Mouse (Mus musculus): Measurements from ENCODE around the gene Sgk2. TPM values are rescaled to one million over a fixed set of nuclear protein-coding genes. Genes with fewer than 3 reads are reported as not detected.

Gene Sgk2
- total RNA-seq, 2 experiments from 2014 or later = not detected

GRCm38 (mm10) chr2:162991394-162992083 lies 4.4 kb downstream of the Sgk2 start:
- DNase-seq = no peak

- DNase-seq = no peak
Measured at GRCm38 (mm10) chr2:162992084-162992437, 4.9 kb downstream of the Sgk2 start.

DNA sequence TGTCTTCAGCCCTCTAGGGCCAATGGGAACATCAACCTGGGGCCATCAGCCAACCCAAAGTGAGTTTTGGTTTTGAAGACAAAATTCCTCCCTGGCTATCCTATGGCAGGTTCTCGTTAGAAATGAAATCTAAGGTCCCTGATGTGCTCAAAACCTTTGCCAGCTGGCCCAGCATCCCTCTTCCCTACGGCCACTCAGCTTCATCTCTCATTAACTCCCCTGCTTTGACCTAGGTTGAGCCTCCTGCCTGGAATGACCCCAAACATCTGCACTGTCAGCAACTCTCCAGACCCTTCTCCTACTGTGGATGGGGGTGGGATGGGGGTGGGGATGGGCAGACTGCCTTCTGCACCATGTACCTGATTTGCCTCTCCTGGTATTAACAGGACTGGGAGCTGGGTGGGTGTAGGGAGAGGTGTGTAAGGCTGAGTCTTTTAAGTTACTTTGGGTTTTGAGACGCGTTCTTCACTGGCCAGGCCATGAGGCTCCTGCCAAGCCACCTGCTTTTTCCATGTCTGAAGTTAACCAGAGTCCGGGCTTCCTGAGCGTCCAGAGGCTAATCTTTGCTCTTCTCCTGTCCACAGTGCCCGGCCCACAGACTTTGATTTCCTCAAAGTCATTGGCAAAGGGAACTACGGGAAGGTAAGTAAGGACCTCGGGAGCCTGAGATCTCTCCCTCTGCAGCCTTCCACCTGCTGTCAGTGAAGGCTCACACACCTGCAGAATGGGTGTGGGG lies 6.9 kb downstream of the Sgk2 start:
- DNase-seq = no peak

- DNase-seq = peak; percentile 44 to 84
Measured at GRCm38 (mm10) chr2:162998528-162999230, 11.5 kb downstream of the Sgk2 start.

DNA sequence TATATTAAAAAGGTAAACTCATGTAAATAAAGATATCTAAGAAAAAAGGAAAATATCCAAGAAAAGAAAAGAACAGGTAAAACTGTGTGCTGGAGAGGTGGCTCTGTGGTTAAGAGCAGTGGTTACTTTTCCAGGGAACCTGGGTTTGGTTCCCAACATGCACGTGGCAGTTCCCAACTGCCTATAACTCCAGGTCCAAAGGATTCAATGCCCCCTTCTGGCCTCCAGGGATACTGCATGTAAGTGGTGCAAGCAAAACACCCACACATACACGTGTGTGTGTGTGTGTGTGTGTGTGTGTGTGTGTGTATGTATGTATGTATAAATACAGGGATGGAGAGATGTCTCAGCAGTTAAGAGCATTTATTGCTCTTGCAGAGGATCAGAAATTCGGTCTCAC lies 12.6 kb downstream of the Sgk2 start:
- peak; percentile 21 to 33 for DNase-seq

GRCm38 (mm10) chr2:163001071-163001470 lies 13.9 kb downstream of the Sgk2 start:
- DNase-seq = no peak

- no peak for DNase-seq
Measured at GRCm38 (mm10) chr2:163007299-163007698, 20.2 kb downstream of the Sgk2 start.

DNA sequence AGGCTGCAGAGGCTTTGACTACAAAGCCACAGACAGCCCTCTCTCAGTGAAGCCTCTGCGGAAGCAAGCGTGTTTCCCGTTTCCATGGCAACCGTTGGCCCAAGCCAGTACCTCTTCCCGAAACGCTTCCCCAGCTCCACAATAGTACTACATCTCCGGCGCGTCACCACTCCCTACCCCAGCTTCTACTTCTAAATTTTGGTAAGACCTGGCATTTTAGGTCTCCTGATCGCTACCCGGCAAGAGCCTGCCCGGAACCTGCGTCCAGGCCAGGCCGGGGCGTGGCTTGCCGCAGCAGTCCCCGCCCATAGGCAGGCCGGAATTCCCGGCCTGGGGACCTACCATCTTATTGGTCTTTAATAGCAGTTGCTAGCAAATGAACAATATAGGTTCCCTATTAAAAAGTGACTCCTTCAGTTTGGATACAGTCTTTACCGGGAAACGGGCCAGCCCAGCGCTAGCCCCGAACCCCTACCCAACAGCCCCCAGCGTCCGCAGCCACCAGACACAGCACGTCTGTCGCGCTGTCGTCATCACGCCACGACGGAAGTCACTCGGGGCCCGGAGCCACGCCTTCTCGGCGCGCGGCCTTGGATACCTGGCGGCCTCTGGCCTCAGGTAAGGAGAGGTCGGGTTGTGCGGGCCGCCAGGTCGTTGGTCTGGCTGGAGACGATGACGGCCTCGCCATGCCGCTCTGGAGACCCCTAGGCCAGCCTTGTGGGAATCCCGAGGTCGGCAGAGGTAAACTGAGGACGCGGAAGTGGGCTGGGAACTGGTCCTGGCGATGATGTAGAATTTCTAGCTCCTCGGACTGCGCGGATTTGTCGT lies 30.0 kb downstream of the Sgk2 start, which contains the start of gene Ift52:
TSS of gene Ift52 (plus strand) at position 439 of the 828 bp plus-strand sequence.
- peak; percentile 91 to 96 for DNase-seq

DNA sequence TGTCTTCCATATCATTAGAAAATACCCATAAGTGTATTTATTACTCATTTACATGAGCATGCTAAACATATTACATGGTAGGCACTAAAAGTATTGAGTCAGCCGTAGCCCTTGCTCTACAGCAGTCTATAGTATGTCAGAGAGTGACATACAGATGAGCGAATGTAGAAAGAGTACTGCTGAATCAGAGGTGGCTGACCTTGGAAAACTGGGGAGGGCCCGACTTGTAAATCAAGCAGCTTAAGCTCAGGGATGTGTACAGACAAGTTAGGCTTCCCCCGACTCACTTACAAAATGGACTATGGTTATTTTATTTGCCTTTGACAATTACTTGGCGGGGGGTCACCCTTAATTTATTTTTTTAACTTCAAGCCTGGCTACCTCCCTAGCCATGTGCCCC lies 44.2 kb downstream of the Sgk2 start:
- no peak for DNase-seq

DNA sequence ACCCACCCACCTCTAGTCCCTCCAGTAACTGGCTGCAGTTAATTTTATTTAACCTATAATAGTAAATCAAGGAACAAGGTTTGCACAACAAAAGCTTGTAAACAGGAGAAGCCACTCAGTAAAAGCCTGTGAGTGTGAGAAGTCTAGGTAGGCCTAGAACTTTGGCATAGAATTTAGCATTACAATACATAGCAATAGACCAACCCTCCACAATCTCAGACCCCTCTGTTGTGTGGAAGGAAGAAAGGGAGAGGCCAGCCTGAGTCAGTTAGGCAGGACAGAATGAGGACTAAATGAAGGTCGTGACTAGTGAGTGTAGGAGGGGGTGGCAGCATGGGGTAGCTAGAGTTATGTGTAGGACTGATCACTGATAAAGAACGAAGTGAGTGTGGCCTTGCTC lies 44.6 kb downstream of the Sgk2 start:
- no peak for DNase-seq

GRCm38 (mm10) chr2:163032622-163033021 lies 45.5 kb downstream of the Sgk2 start:
- DNase-seq = no peak

- no peak for DNase-seq
Measured at GRCm38 (mm10) chr2:163039940-163040339, 52.8 kb downstream of the Sgk2 start.

GRCm38 (mm10) chr2:163048125-163048524 lies 61.0 kb downstream of the Sgk2 start:
- peak; percentile 61 to 83 for DNase-seq

- DNase-seq = no peak
Measured at GRCm38 (mm10) chr2:163049116-163049515, 62.0 kb downstream of the Sgk2 start.

GRCm38 (mm10) chr2:163051691-163052090 lies 64.6 kb downstream of the Sgk2 start:
- DNase-seq = no peak

DNA sequence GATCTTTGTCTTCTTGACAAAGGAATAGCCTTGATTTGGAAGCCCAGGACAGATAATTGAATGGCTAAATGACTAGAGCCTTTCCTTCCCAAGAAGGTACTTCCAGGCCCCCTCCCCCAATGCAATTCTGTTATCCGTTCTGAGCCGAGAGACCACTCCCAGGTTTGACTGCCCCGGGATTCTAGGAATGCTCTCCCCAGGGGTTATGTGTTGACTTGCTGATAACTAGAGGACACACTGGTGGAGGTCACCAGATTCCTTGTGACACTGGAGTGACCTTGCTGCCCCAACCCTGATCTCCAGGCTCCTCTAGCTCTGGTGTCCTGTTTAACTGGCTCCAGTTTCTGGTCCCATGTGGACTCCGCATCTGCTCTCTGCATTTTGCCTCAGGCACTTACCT lies 65.0 kb downstream of the Sgk2 start:
- no peak for DNase-seq

DNA sequence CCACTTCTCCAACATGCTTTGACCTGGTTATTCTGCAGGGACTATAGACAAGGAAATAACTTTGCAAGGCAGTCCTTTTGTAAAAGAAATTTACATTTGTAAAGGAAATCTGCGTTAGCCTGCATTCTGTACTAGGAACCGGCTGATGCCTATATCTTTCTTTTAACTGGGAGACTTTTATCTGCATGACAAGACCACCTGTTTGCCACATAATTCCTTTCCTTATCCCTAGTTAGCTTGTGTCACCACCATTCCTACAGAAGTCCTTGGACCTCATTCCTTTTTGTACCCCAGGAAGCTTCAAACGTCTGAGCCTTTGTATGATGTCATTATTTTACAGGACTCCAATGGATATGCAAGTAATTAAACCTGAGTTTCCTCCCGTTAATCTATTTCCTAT lies 65.7 kb downstream of the Sgk2 start:
- no peak for DNase-seq

DNA sequence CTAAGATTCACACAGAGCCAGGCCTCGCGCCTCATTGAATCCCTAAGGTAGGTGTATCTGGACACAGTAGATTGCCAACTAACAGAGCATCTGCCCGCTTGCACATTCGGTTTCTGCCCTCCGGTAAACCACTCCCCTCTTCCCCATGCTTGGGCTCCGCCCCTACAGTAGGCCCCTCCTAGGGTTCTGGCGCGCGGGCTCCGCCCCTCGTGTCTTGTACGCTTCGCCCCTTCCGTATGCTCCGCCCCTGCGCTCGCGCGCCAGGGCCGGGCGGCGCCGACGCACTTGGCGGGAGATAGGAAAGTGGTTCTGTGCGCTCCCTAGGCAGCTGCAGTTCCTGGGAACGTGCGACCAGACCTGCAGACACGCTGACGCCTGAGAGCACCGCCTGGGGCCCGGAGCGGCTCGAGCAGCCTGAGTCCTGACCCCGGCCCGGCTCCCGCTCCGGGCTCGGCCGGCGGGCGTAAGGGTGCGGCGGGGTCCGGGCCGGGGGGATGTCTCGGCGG lies 67.3 kb downstream of the Sgk2 start, which contains the start of gene Mybl2:
TSS of gene Mybl2 (plus strand) at position 353 of the 506 bp plus-strand sequence.
- peak; percentile 94 to 95 for DNase-seq

DNA sequence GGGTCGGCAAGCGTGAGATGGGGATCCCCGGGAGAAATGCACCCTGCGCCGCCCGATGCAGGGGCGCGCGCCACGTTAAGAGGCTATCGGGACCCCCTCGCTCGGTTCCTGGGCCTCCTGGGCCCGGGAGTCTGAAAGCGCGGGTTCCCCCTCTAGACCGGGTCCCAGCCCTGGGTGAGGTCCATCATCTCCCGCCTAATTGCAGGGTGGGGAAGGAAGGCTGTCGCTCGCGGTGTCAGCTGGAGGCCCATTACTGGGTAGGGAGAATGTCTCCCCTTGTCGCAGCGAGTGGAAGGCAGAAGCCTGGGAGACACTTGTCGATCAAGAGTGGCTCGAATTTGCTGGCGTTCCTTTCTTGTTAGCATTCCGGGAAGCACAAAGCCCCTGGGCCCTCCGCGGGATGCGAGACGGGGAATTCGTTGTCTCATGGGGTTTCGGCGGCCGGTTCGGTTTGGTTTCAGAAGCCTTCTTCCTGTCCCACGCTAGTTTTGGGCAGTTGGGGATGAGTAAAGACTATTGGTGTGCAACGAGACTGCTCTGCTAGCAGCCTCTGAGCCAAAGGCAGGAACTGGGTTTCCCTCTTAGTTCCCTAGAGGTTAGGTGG lies 67.9 kb downstream of the Sgk2 start:
- DNase-seq = peak in 1 of 2 experiments; percentile 7

DNA sequence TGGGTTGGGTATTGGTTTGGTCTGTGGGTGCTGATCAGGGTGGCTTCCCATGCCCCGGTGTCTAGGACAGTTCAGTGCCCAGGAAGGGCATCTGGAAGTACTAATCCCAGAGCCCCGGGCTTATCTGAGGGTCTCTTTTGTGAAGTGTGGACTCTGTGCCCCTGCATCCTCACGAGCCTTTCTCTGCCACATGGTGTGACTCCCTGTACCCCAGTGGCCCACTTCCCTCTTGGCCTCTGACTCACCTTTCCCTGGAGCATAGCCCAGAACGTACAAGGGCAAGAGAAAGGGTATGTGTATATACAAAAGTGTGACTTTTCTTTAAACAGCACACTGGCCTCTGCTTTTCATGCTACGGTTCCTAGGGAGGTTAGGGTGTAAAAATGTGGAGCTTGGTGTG lies 68.6 kb downstream of the Sgk2 start:
- DNase-seq = no peak

- DNase-seq = no peak
Measured at GRCm38 (mm10) chr2:163056584-163056983, 69.5 kb downstream of the Sgk2 start.

Data from heart, adult 18-20 months (tissue).